Mouse (Mus musculus) heart, adult 2 months (tissue): ENCODE data around the gene Itm2c.

Experiments used
- CTCF ChIP-seq: fragments of 200-600 bp; IDR thresholded peaks from 2 replicates; pipeline ENCODE4 v1.8.1; 2022; ENCODE audit warnings: antibody characterized with exemption, mild to moderate bottlenecking, moderate library complexity
- EP300 ChIP-seq: fragments of 200-500 bp; IDR thresholded peaks from 2 replicates; pipeline ENCODE4 v1.6.1; 2011; ENCODE audit warnings: low read depth, low read length, control low read depth; ENCODE audit not compliant: insufficient read depth
- POLR2A ChIP-seq: fragments of 200-500 bp; IDR thresholded peaks from 2 replicates; pipeline ENCODE4 v1.6.1; 2011; ENCODE audit warnings: mild to moderate bottlenecking, low read depth, low read length, control low read depth; ENCODE audit not compliant: insufficient read depth

GRCm38 (mm10) chr1:85845476-85845875 is 48.6 kb upstream of the Itm2c start:
- TF ChIP-seq CTCF (no peak), POLR2A (no peak), EP300 (no peak)
